Mouse (Mus musculus) ES-E14 (cell line): Measurements from ENCODE around the gene Hist1h3g. TPM values are rescaled to one million over a fixed set of nuclear protein-coding genes. Genes with fewer than 3 reads are reported as not detected.
"Not testable (repeated sequence)": the region's sequence is repeated elsewhere in the genome, so short reads cannot be mapped to it uniquely, and the experiment has no call there.

Experiments
- DNase-seq: peaks from one replicate; pipeline ENCODE4 v3.0.0-alpha.2; 2013; ENCODE audit warnings: low read depth, low spot score
- H3K27ac ChIP-seq: 2 replicates; pipeline ENCODE4 v1.5.1; 2012; ENCODE audit warnings: low read depth, mild to moderate bottlenecking, low read length, moderate library complexity, mixed read lengths; ENCODE audit not compliant: poor library complexity, insufficient read depth, severe bottlenecking
- H3K36me3 ChIP-seq: 2 replicates; pipeline ENCODE4 v1.6.1; 2012; ENCODE audit warnings: mild to moderate bottlenecking, low read length, moderate library complexity, mixed read lengths; ENCODE audit not compliant: control insufficient read depth, poor library complexity, insufficient read depth, severe bottlenecking
- H3K4me1 ChIP-seq, 2 experiments: fragments of 150-350 bp in 1 of 2; sonication (generic) in 1 of 2; 2 replicates each; pipeline ENCODE4 v1.6.1; 2012; ENCODE audit warnings: low read length in 2 of 2, mild to moderate bottlenecking in 1 of 2, mixed read lengths in 1 of 2; ENCODE audit not compliant: control insufficient read depth in 2 of 2, insufficient read depth in 2 of 2, poor library complexity in 1 of 2
- H3K4me3 ChIP-seq, 2 experiments: fragments of 150-350 bp in 1 of 2; sonication (generic) in 1 of 2; 2 replicates each; pipeline ENCODE4 v1.5.1; 2012; ENCODE audit warnings: low read length in 2 of 2, low read depth in 1 of 2, mild to moderate bottlenecking in 1 of 2, mixed read lengths in 1 of 2; ENCODE audit not compliant: insufficient read depth in 1 of 2, poor library complexity in 1 of 2, severe bottlenecking in 1 of 2
- H3K9ac ChIP-seq: 2 replicates; pipeline ENCODE4 v1.6.1; 2012; ENCODE audit warnings: low read depth, mild to moderate bottlenecking, low read length, mixed read lengths; ENCODE audit not compliant: poor library complexity, insufficient read depth, severe bottlenecking
- H3K9me3 ChIP-seq: fragments of 150-350 bp; sonication (generic); 2 replicates; pipeline ENCODE4 v1.6.1; 2012; ENCODE audit warnings: low read depth, mild to moderate bottlenecking, low read length; ENCODE audit not compliant: control insufficient read depth, insufficient read depth
- CHD2 ChIP-seq: IDR thresholded peaks from 2 replicates; pipeline ENCODE4 v1.6.1; 2014; ENCODE audit warnings: mild to moderate bottlenecking, low read depth, low read length, inconsistent platforms
- HCFC1 ChIP-seq: IDR thresholded peaks from 2 replicates; pipeline ENCODE4 v1.6.1; 2012; ENCODE audit warnings: low read length, inconsistent platforms, borderline replicate concordance; ENCODE audit not compliant: insufficient read depth
- MAFK ChIP-seq: IDR thresholded peaks from 2 replicates; pipeline ENCODE4 v1.6.1; 2014; ENCODE audit warnings: mild to moderate bottlenecking, low read depth, low read length, inconsistent platforms; ENCODE audit not compliant: insufficient read depth
- ZC3H11A ChIP-seq: IDR thresholded peaks from 2 replicates; pipeline ENCODE4 v1.6.1; 2012; ENCODE audit warnings: low read depth, mild to moderate bottlenecking, inconsistent platforms, low read length, borderline replicate concordance
- ZNF384 ChIP-seq: IDR thresholded peaks from 2 replicates; pipeline ENCODE4 v1.6.1; 2012; ENCODE audit warnings: low read depth, low read length, inconsistent platforms
- in situ Hi-C, 2 experiments: fragments of 600-800 bp; cut with MboI; formaldehyde crosslinking; loops; one replicate each; pipeline ENCODE4 v1.15.1; 2025; ENCODE audit warnings: low sequenced_read_pairs in 2 of 2, inconsistent platforms in 1 of 2; ENCODE audit not compliant: unreplicated experiment in 2 of 2
- total RNA-seq: library from RNA; depleted of rRNA; stranded (reverse); fragments of 300-350 nt; gene quantifications from 2 replicates; pipeline ENCODE4 v1.2.3, GENCODE M21; 2012

Gene Hist1h3g
- total RNA-seq, 1 experiment: 621 TPM

DNA sequence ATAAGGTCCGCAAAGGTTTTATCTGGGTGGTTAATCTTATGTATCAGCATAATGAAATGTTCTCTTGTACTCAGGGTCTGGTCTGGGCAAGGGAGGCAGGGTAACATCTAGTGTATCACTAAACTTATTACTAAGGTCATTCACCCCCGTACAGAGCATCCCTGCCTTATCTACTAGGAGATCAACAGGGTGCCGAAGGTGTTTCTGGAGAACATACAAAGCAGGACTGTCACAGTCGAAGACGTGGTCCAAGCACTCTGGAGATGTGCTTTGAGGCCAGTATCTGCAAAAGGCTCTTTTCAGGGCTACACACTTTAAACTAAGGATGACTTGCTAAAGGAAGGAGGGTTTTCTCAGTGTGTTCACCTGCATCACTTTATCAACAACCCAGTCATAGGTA lies 11.5 kb downstream of the Hist1h3g start:
- DNase-seq: no peak
- Histone ChIP-seq H3K4me3 (no peak overlapping the region), H3K36me3 (no peaks in the 10 kb centered on the region), H3K9ac (no peak overlapping the region), H3K27ac (no peak overlapping the region), H3K9me3 (no peaks in the 10 kb centered on the region), H3K4me1 (no peaks in the 10 kb centered on the region; a peak in 1 of 4 replicates)
- TF ChIP-seq ZNF384 (no peak), HCFC1 (no peak), CHD2 (no peak), MAFK (no peak), ZC3H11A (no peak)
- in situ Hi-C loops: loop anchor here in 1 of 2 experiments (25.0 kb wide), 1 partner anchor 1509 kb away; the partner anchor contains the start of genes Hist1h2ag, Hist1h2ah, Hist1h2bj and Hist1h2bk

DNA sequence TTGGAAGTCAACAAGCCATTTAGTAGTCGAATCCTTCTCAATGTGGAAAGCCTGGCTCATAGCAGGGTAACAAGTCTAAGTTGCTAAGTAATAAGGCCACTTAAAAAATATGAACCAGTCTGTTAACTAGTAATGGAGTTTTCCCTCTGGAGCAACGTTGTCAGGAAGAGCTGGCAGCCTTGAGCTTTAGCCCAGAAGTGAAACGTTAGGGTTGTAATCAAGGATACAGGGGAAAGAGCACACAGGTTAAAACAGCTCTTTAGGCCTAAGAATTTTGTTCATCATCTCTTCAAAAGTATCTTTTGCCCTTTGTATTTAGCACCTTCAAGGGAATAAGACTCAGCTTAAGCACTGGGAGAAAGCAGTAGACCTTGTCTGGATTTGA lies 15.5 kb downstream of the Hist1h3g start:
- H3K4me1 ChIP-seq: 0 out of 4 replicates have a peak, but pooled peaks cover 0 to 2% of the 10 kb centered on the region in 2 experiments
- peak overlapping the region; percentile 22 to 64 for H3K4me3 ChIP-seq
- H3K9ac ChIP-seq: peak overlapping the region; percentile 84; the same call in 1 of the 2 replicates
- DNase-seq: no peak
- H3K36me3 ChIP-seq: no peaks in the 10 kb centered on the region
- in situ Hi-C loops: loop anchor here (10.0 to 25.0 kb wide), 3 partner anchors 194 to 1813 kb away; partner anchors contain the start of genes Hist1h4j (in 2 of the 2), Hist1h2ag (in 1 of the 2), Hist1h2ah (in 1 of the 2) and Hist1h2bb (in 1 of the 2)
- peak overlapping the region; percentile 92; the same call in 1 of the 2 replicates for H3K27ac ChIP-seq
- TF ChIP-seq MAFK (no peak), CHD2 (no peak), ZNF384 (no peak), ZC3H11A (no peak)
- no peaks in the 10 kb centered on the region for H3K9me3 ChIP-seq

DNA sequence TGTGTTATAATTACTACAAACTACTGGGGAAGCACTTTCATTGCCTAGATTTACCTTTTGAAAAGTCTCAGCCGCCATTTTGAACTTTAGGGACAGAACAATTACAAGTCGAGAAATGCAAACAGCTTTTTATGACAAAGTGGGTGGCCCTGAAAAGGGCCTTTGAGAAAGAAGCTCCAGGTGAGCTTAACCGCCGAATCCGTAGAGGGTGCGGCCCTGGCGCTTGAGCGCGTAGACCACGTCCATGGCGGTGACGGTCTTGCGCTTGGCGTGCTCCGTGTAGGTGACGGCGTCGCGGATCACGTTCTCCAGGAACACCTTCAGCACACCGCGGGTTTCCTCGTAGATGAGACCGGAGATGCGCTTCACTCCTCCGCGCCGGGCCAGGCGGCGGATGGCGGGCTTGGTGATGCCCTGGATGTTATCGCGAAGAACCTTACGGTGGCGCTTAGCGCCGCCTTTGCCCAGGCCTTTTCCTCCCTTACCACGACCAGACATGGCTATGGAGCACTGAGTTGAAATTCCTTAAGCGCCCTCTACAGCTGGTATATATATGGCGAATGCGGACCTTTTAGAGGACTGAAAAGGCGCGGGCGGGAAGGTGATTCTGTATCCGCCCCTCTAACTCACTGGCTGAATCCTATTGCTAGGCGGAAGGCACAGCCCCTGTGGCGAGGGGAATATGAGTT lies 16.1 kb downstream of the Hist1h3g start, which contains the start of gene Hist1h4f:
Gene Hist1h4f, minus strand, starts transcription at position 503 of the 689 bp plus-strand sequence.
- H3K4me1 ChIP-seq, H3K9me3 ChIP-seq, H3K36me3 ChIP-seq: not testable (repeated sequence)
- peak; percentile 96 for DNase-seq
- Histone ChIP-seq H3K4me3 (peak within 1 kb of the TSS; percentile 22 to 64), H3K27ac (peak within 1 kb of the TSS; percentile 92), H3K9ac (peak within 1 kb of the TSS; percentile 84)
- in situ Hi-C loops: loop anchor here (10.0 to 25.0 kb wide), 3 partner anchors 194 to 1814 kb away; partner anchors contain the start of genes Hist1h4j (in 2 of the 2), Hist1h2ag (in 1 of the 2), Hist1h2ah (in 1 of the 2) and Hist1h2bb (in 1 of the 2)

DNA sequence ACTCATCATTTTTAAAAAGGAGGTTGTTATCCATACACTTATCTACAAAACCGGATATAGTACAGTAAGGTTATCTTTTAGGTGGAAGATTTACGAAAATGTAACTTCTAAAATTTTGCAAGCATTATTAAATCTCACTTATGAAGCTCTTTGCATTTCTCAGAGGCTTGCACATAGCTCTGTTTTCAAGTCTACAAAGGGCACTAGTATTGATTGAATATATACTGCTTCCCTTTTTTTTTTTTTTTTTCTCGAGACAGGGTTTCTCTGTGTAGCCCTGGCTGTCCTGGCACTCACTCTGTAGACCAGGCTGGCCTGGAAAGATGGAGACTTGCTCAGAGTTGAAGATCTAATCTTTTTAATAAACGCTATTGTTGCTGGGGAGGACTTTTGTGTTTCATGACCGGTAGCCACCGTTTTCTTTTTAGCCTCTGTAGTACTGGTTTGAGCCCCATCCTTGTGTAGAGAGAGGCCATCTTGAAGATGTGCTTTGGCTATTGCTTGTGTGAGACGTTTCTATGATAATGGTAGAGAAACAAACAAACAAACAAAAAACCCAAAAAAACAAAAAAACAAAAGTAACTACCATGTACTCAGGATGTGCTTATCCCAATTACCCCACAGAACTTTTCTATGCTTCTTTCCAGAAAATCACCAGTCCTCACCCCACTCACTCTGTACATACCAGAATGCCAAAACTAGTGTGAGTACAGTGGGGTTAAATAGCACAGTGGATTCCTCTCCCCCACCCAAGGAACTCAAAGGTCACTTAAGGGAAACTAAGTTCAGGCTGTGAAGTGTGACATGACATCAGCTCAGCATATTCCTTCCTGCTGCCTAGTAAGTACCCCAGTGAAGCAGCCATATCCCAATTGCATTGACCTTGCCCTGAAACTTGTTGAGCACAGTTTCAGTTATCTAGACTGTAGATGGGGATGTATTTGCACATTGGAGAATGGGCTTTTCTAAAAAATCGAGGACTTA lies 17.0 kb downstream of the Hist1h3g start:
- no peak for DNase-seq
- in situ Hi-C loops: loop anchor here (10.0 to 25.0 kb wide), 3 partner anchors 193 to 1815 kb away; partner anchors contain the start of genes Hist1h4j (in 2 of the 2), Hist1h2ag (in 1 of the 2), Hist1h2ah (in 1 of the 2) and Hist1h2bb (in 1 of the 2)
- H3K9me3 ChIP-seq: no peaks in the 10 kb centered on the region
- peak overlapping the region; percentile 63; the same call in 1 of the 2 replicates for H3K27ac ChIP-seq
- H3K4me3 ChIP-seq: peak overlapping the region; percentile 3 to 7; a peak in 2 of 4 replicates
- peak; percentile 71; the same call in 1 of the 2 replicates for TF ChIP-seq ZNF384
- no peak for TF ChIP-seq CHD2
- no peak for TF ChIP-seq MAFK
- TF ChIP-seq ZC3H11A: no peak
- no peak for TF ChIP-seq HCFC1
- H3K36me3 ChIP-seq: no peaks in the 10 kb centered on the region
- H3K4me1 ChIP-seq: 0 out of 4 replicates have a peak, but pooled peaks cover 0 to 2% of the 10 kb centered on the region in 2 experiments
- H3K9ac ChIP-seq: peak overlapping the region; percentile 50; the same call in 1 of the 2 replicates
